Mouse (Mus musculus) G1E (cell line): ENCODE measurements around the gene Gm49394. TPM values are rescaled to one million over a fixed set of nuclear protein-coding genes. Genes with fewer than 3 reads are reported as not detected.

Experiments
- ATAC-seq: 2 replicates; pipeline ENCODE4 v1.8.0; 2016; ENCODE audit warnings: mild to moderate bottlenecking; ENCODE audit not compliant: insufficient number of reproducible peaks, poor library complexity, low FRiP score, severe bottlenecking; ENCODE audit errors: extremely low read depth
- DNase-seq: peaks from one replicate; pipeline ENCODE4 v3.0.0; 2012; ENCODE audit warnings: low spot score
- H3K27me3 ChIP-seq: 2 replicates; pipeline ENCODE4 v1.6.1; 2012; ENCODE audit warnings: mild to moderate bottlenecking, low read length, inconsistent platforms; ENCODE audit not compliant: insufficient read depth
- H3K36me3 ChIP-seq: replicated peaks from 2 replicates; pipeline ENCODE3; 2012; ENCODE audit warnings: mild to moderate bottlenecking, inconsistent platforms
- H3K4me1 ChIP-seq: 2 replicates; pipeline ENCODE4 v1.6.1; 2012; ENCODE audit warnings: low read depth, low read length, inconsistent platforms, mixed read lengths; ENCODE audit not compliant: insufficient read depth
- H3K4me3 ChIP-seq: 2 replicates; pipeline ENCODE4 v1.5.1; 2012; ENCODE audit warnings: low read depth, mild to moderate bottlenecking, inconsistent platforms, low read length, moderate library complexity, mixed read lengths
- H3K9me3 ChIP-seq: replicated peaks from 2 replicates; pipeline ENCODE4 v1.6.1; 2012; ENCODE audit warnings: inconsistent platforms
- CTCF ChIP-seq: IDR thresholded peaks from 2 replicates; pipeline ENCODE4 v1.5.1; 2012; ENCODE audit warnings: low read depth, low read length, inconsistent platforms, mixed read lengths
- GATA1 ChIP-seq: IDR thresholded peaks from 2 replicates; pipeline ENCODE4 v1.6.1; 2012; ENCODE audit warnings: borderline replicate concordance, low read length, inconsistent platforms, mixed read lengths
- GATA2 ChIP-seq: IDR thresholded peaks from 2 replicates; pipeline ENCODE4 v1.6.1; 2012; ENCODE audit warnings: low read depth, low read length, inconsistent platforms, borderline replicate concordance
- POLR2AphosphoS5 ChIP-seq: IDR thresholded peaks from 2 replicates; pipeline ENCODE4 v1.6.1; 2012; ENCODE audit warnings: low read depth, low read length, inconsistent platforms; ENCODE audit not compliant: insufficient replicate concordance
- TAL1 ChIP-seq: conservative IDR thresholded peaks from 2 replicates; pipeline ENCODE4 v1.6.1; 2012; ENCODE audit warnings: low read depth, low read length, inconsistent platforms, mixed read lengths
- polyA plus RNA-seq: library from polyadenylated mRNA; stranded (reverse); fragments of >175 nt; gene quantifications from 2 replicates; pipeline ENCODE4 v1.2.3, GENCODE M21; 2012
- total RNA-seq, 2 experiments: library from RNA; stranded (forward) in 1 of 2; stranded (reverse) in 1 of 2; fragments of 200-1000 nt in 1 of 2; fragments of >200 nt in 1 of 2; fragmentation: Nextera tagmentation in 1 of 2; gene quantifications; 2 replicates each; pipeline ENCODE4 v1.2.3; 2014 to 2017

Gene Gm49394
- total and polyA plus RNA-seq, 3 experiments = under 0.01 TPM; not detected in 2

DNA sequence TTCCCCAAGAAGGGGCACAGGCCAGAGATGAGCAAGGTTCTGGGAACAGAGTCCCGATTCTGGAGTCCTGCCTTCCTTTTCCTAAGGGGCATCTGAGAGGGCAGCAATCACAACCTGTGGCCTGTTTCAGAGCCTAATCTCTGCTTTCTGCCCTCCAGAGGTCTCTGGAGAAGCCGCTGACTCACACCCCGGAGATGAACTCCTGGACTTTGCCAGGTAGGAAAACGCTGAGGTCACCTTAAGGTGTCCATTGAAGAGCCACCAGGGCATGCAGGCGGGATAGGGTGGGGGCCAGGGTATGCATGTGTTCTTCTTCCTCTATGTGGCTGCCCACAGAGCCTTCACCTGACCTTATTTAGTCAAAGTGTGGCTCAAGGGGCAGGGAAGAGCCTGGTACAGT, 4.4 kb downstream of the Gm49394 start:
- ATAC-seq = no peak
- no peak for DNase-seq
- Histone ChIP-seq H3K27me3 (peaks cover 9% of the 10 kb centered on the region; the same call in 1 of the 2 replicates), H3K4me3 (no peak overlapping the region), H3K4me1 (no peaks in the 10 kb centered on the region; the same call in 1 of the 2 replicates), H3K9me3 (peaks cover 45% of the 10 kb centered on the region), H3K36me3 (no peaks in the 10 kb centered on the region)
- no peak for TF ChIP-seq GATA1
- TF ChIP-seq POLR2AphosphoS5 = no peak
- TF ChIP-seq CTCF = no peak
- no peak for TF ChIP-seq TAL1

DNA sequence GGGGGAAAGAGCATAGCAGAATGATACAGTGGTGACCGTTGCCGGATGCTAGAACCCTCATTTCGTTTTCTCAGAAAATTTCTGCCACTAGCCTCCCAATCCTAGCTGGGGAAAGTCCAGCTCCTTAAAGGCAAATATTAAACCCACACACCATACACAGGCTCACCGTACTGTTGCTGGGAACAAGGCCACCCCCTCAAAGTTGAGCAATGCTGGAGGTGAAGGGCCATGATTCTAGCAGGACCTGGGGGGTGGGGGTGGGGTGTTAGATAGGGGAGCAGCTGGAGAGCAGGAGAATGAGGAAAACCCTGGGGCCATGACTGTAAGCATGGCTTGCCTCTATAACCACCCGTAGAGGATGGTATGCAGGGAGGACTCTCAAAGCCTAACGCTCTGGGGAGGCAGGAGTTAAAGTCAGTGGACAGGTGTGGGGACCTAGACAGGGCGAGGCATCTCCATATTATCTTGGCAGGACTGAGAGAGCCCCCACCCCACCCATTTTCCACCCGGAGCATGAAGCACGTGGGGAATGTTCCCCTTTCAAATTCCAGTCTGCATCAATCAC, 5.2 kb downstream of the Gm49394 start:
- Histone ChIP-seq H3K36me3 (no peaks in the 10 kb centered on the region), H3K4me3 (no peak overlapping the region), H3K4me1 (no peaks in the 10 kb centered on the region; the same call in 1 of the 2 replicates), H3K9me3 (peaks cover 45% of the 10 kb centered on the region), H3K27me3 (peaks cover 9% of the 10 kb centered on the region; the same call in 1 of the 2 replicates)
- ATAC-seq (no peak), DNase-seq (no peak)
- TF ChIP-seq GATA2 = no peak
- TF ChIP-seq CTCF = no peak
- no peak for TF ChIP-seq POLR2AphosphoS5
- TF ChIP-seq GATA1 = no peak
- no peak for TF ChIP-seq TAL1

DNA sequence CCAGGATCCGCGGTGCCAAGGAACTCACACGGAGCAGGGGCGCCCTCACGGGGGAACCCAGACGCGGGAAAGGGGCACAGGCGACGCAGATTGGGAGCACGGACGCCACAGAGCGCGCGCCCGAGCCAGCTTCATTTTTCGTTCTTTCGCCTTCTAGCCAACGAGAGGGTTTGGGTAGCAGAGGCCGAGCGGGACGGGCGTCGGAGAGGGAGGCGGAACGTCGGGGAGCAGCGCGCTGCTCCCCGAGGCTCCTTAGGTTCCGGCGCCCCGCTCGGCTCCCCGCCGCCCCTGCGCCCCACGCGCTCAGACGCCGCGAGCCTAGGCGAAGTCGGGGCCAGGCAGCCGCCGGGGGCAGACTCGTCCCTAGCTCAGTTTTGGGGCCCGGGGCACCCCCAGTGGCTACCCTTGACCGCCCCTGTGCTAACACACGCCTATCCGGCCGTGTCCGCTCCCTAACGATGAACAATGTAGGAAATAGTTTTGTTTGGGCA, 5.8 kb downstream of the Gm49394 start:
- Histone ChIP-seq H3K4me3 (no peak overlapping the region), H3K27me3 (peaks cover 9% of the 10 kb centered on the region; the same call in 1 of the 2 replicates), H3K9me3 (peaks cover 45% of the 10 kb centered on the region), H3K36me3 (no peaks in the 10 kb centered on the region), H3K4me1 (no peaks in the 10 kb centered on the region; the same call in 1 of the 2 replicates)
- no peak for ATAC-seq
- no peak for TF ChIP-seq CTCF
- TF ChIP-seq TAL1 = no peak
- no peak for TF ChIP-seq GATA1
- TF ChIP-seq GATA2 = no peak
- no peak for TF ChIP-seq POLR2AphosphoS5
- no peak for DNase-seq

DNA sequence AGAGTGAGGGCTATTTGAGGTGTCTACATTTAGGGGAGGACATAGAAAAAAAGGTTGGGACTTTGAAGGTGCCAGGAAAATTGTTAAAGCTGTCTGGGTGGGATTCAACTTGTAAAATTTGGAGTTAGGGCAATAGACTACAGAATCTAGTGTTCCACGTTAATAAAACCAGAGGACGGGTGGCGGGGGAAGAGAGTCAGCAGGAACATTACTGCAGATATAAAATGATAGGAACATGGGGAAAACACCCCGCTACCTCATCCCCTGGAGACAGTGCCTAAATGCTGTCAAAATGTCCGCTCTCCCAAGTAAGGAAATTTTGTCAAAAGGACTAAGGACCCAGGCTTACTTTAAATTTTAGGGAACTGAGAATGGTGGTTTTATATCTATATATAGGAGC, 6.6 kb downstream of the Gm49394 start:
- Histone ChIP-seq H3K4me3 (no peak overlapping the region), H3K27me3 (peaks cover 9% of the 10 kb centered on the region; the same call in 1 of the 2 replicates), H3K4me1 (no peaks in the 10 kb centered on the region; the same call in 1 of the 2 replicates), H3K9me3 (peaks cover 47% of the 10 kb centered on the region), H3K36me3 (no peaks in the 10 kb centered on the region)
- no peak for DNase-seq
- ATAC-seq = no peak
- TF ChIP-seq GATA1 (no peak), CTCF (no peak), POLR2AphosphoS5 (no peak), GATA2 (no peak), TAL1 (no peak)

DNA sequence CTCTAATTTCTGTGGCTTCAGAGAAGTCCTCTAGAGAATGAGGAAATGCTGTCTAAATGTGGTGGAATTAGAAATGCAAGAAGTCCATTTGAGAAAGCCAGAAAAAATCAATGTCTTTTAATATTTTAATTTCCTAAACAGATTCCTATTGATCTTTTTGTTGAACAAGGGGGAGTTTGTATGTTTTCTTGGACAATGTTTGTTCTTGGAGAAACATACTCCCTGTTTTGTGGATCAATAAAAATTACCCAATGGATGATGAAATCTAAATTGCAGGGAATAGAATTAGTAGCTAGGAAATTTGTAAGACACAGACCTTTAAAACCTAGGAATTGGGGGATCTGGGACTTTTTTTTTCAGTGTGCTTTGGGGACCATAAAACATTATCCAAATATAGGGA, 7.9 kb downstream of the Gm49394 start:
- ATAC-seq (no peak), DNase-seq (no peak)
- TF ChIP-seq POLR2AphosphoS5 (no peak), GATA2 (no peak), TAL1 (no peak)
- Histone ChIP-seq H3K27me3 (peaks cover 9% of the 10 kb centered on the region; the same call in 1 of the 2 replicates), H3K36me3 (no peaks in the 10 kb centered on the region), H3K4me3 (no peak overlapping the region), H3K9me3 (peaks cover 47% of the 10 kb centered on the region), H3K4me1 (no peaks in the 10 kb centered on the region; the same call in 1 of the 2 replicates)

DNA sequence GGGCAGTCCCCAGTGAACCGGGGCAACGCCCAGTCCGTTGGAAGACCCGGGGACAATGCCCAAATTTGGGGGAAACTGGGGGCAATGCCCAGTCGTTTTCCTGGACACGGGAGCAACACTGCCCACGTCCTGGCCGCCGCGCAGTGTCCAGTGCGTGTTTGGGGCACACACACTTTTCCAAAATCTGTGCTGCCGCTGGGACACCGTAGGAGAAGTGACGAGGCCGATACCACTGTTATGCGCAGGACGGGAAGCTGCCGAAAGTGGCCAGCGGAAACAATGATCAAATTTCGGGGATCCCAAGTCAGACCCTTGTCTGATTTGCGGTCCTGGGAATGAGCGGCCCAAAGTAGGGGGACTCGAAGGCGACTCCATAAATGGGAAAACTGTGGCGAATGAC, 8.7 kb downstream of the Gm49394 start:
- no peak for TF ChIP-seq GATA1
- no peak for TF ChIP-seq TAL1
- TF ChIP-seq POLR2AphosphoS5 = no peak
- no peak for TF ChIP-seq CTCF
- ATAC-seq = no peak
- DNase-seq = no peak
- Histone ChIP-seq H3K9me3 (peaks cover 46% of the 10 kb centered on the region), H3K4me1 (no peaks in the 10 kb centered on the region; the same call in 1 of the 2 replicates), H3K27me3 (peaks cover 9% of the 10 kb centered on the region; the same call in 1 of the 2 replicates), H3K36me3 (no peaks in the 10 kb centered on the region), H3K4me3 (0 out of 2 replicates have a peak overlapping the region, but pooled peaks have one; percentile 23)
